Mouse (Mus musculus) thymus, adult 2 months (tissue): ENCODE measurements around the gene Arid1a. TPM values are rescaled to one million over a fixed set of nuclear protein-coding genes. Genes with fewer than 3 reads are reported as not detected.

Experiments used
- DNase-seq: peaks from one replicate; pipeline ENCODE4 v3.0.0; 2021
- H3K27ac ChIP-seq: fragments of 200-500 bp; 2 replicates; pipeline ENCODE4 v1.5.1; 2012; ENCODE audit warnings: low read length, control low read depth; ENCODE audit not compliant: control insufficient read depth, insufficient read depth
- H3K27me3 ChIP-seq: fragments of 200-500 bp; 2 replicates; pipeline ENCODE4 v1.6.1; 2012; ENCODE audit warnings: mild to moderate bottlenecking, low read length, moderate library complexity, mixed read lengths; ENCODE audit not compliant: control insufficient read depth, insufficient read depth
- H3K36me3 ChIP-seq: fragments of 200-500 bp; 2 replicates; pipeline ENCODE4 v1.6.1; 2012; ENCODE audit warnings: mild to moderate bottlenecking, low read length, moderate library complexity; ENCODE audit not compliant: control insufficient read depth, insufficient read depth
- H3K4me1 ChIP-seq: fragments of 200-500 bp; replicated peaks from 2 replicates; pipeline ENCODE4 v1.6.1; 2012; ENCODE audit warnings: low read length; ENCODE audit not compliant: control insufficient read depth, insufficient read depth
- H3K4me3 ChIP-seq: fragments of 200-500 bp; 2 replicates; pipeline ENCODE4 v1.5.1; 2012; ENCODE audit warnings: mild to moderate bottlenecking, low read length, control low read depth, moderate library complexity; ENCODE audit not compliant: control insufficient read depth, insufficient read depth
- CTCF ChIP-seq: fragments of 200-500 bp; IDR thresholded peaks from 2 replicates; pipeline ENCODE4 v1.5.1; 2012; ENCODE audit warnings: mild to moderate bottlenecking, control low read depth, low read length, moderate library complexity, borderline replicate concordance; ENCODE audit not compliant: control insufficient read depth, poor library complexity, insufficient read depth; ENCODE audit errors: extremely low read depth
- POLR2A ChIP-seq: fragments of 200-500 bp; IDR thresholded peaks from 2 replicates; pipeline ENCODE4 v1.6.1; 2012; ENCODE audit warnings: mild to moderate bottlenecking, low read length, control low read depth, moderate library complexity; ENCODE audit not compliant: control insufficient read depth, poor library complexity, insufficient read depth; ENCODE audit errors: extremely low read depth
- WGBS: fragments of 180-500 bp; shearing (Covaris S2); methylation state at CpG from one replicate; pipeline ENCODE4 v1.1.7; 2018; 5-methylcytosine and 5-hydroxymethylcytosine counted together
- polyA plus RNA-seq: library from polyadenylated mRNA; depleted of rRNA; stranded (reverse); fragments of >200 nt; gene quantifications from 2 replicates; pipeline ENCODE4 v1.2.3, GENCODE M21; 2012

Gene Arid1a
- polyA plus RNA-seq, 1 experiment: 289 TPM

DNA sequence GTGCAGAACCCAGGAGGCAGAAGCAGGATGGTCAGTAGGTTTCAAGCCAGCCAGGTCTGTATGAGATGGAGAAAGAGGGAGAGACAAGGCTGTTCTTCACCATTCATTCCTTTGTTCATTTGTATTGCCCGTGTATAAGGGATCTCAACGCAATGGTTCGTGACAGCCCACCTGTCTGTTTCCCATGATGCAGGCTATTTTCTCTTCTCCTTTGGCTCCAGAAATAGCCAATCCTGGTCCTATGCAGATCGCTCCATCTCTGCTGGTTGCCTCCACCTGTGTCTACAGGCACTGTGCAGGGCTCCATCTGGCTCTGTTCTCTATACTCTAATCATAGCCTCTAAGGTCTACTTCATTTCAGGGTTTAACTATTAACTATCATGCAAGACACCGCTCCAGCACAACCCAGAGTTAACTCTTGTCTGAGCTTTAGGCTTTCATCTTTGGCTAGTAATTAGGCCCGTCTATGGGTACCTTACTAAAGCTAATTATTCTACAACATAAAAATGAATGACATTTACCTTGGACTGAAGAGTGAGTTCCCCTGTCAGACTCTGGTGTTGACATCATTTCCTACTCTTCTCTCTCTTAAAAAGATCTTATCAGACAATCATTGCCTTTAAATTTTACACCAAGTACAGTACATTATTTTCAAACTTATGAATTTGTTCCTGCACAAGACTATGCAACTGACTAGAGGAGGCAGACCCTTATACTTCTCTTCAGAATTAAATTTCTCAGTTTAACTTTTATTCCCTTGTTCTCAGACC lies 45.1 kb downstream of the Arid1a start:
- Histone ChIP-seq H3K27me3 (no peaks in the 10 kb centered on the region), H3K36me3 (peaks cover 54% of the 10 kb centered on the region), H3K4me3 (no peak overlapping the region), H3K27ac (no peak overlapping the region), H3K4me1 (peaks cover 28% of the 10 kb centered on the region)
- 95% methylated on average over 6 of the region's 6 CpGs for WGBS
- no peak for DNase-seq
- TF ChIP-seq POLR2A (no peak), CTCF (no peak)

- DNase-seq: no peak
- Histone ChIP-seq H3K4me1 (peaks cover 40% of the 10 kb centered on the region), H3K4me3 (no peak overlapping the region), H3K27ac (no peak overlapping the region), H3K36me3 (peaks cover 34% of the 10 kb centered on the region), H3K27me3 (no peaks in the 10 kb centered on the region)
- WGBS: 86% methylated on average over 2 of the region's 2 CpGs
- TF ChIP-seq CTCF (no peak), POLR2A (no peak)
Observed at GRCm38 (mm10) chr4:133709395-133709794, 47.2 kb downstream of the Arid1a start.

DNA sequence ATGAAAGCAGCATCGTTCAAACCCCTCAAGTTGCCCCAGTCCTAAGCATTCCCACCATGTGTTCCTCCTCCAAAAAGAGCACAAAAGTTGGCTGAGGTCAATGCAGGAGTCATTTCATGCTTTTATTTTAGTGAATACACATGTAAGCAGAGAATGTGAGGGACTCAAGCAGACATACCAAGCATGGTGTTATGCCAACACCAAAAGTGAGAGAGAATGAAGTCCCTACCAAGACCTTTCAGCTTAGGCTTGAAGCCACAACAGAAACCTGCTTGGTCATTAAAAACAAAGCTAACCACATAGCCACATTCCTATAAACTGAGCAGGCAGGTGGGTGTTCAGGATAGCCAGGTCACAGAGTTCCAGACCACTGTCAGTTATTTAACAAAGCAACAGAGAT lies 49.1 kb downstream of the Arid1a start:
- no peak for DNase-seq
- Histone ChIP-seq H3K4me1 (peaks cover 37% of the 10 kb centered on the region), H3K4me3 (no peak overlapping the region), H3K36me3 (peaks cover 36% of the 10 kb centered on the region), H3K27ac (peak overlapping the region; percentile 94), H3K27me3 (no peaks in the 10 kb centered on the region)
- TF ChIP-seq POLR2A (no peak), CTCF (no peak)
- WGBS: 2% methylated on average over 1 of the region's 1 CpGs

DNA sequence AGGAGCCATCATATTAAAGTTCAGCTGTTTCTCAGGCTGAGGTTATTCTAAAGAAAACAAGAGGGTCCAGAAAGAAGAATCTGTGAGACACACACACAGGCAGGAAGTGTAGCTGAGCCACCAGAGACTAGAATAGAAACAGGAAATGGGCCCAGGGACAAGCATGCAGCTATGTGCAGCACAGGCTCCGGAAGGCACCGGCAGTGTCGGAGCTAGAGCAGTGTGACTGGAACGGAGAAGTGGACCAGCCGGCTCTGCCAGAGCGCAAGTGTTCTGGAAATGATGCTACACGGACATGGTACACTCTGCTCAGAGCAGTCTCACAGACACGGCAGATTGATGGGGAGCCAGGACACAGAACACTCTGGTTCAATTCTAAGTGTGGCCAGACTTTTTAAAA lies 49.6 kb downstream of the Arid1a start:
- Histone ChIP-seq H3K4me1 (peaks cover 34% of the 10 kb centered on the region), H3K36me3 (peaks cover 35% of the 10 kb centered on the region), H3K27ac (peak overlapping the region; percentile 95), H3K27me3 (no peaks in the 10 kb centered on the region), H3K4me3 (no peak overlapping the region; the same call in 1 of the 2 replicates)
- 0 out of 2 replicates have a peak, but pooled peaks have one; percentile 26 for TF ChIP-seq POLR2A
- TF ChIP-seq CTCF: no peak
- WGBS: under 1% methylated on average over 8 of the region's 8 CpGs
- DNase-seq: peak; percentile 84

DNA sequence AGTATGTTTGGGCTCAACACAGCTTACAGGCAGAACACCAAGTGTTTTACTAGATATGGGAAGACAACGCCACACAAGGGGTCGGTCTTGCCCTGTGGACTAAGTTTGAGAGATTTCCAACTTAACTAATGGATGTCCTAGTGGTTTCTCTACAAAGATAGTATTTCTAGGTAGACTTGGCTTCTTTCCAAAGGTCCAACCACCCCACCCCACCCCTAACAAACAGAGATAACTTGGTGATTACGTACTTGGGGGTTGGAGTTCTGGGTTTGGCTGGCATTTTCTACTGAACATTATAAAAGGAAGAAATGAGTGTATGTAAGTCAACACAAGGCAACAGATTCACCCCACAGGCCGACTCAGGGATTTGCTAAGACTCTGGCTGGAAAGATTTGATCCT lies 51.5 kb downstream of the Arid1a start:
- no peak for TF ChIP-seq CTCF
- no peak for TF ChIP-seq POLR2A
- 88% methylated on average over 4 of the region's 4 CpGs for WGBS
- H3K36me3 ChIP-seq: peaks cover 37% of the 10 kb centered on the region
- peaks cover 31% of the 10 kb centered on the region for H3K4me1 ChIP-seq
- no peak overlapping the region for H3K27ac ChIP-seq
- no peak overlapping the region for H3K4me3 ChIP-seq
- no peak for DNase-seq
- H3K27me3 ChIP-seq: no peaks in the 10 kb centered on the region

DNA sequence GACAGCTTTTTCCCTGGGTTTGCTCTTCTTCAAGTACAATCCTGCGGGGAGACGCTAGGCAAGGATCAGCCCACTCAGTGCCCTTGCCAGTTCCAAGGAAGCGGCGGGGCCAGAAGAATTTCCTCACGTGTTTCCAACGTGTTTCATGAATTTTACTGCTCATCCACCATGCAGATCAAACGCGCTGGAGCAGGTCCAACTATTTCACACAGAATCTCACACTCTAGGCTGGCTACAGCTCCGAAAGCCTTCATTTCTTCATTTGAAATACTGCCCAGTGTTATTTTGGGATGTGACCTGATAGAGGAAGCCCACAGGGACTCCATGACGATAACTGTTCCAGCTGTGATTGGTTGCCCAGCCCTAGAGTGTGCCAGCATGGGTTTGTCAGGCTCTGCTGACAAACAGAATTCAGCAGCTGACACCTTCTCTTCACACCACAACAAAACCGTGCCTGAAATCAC lies 55.6 kb downstream of the Arid1a start:
- WGBS: 83% methylated on average over 11 of the region's 11 CpGs
- no peak overlapping the region for H3K4me3 ChIP-seq
- peaks cover 9% of the 10 kb centered on the region for H3K4me1 ChIP-seq
- H3K27ac ChIP-seq: no peak overlapping the region
- TF ChIP-seq POLR2A (no peak), CTCF (no peak)
- peaks cover 59% of the 10 kb centered on the region for H3K36me3 ChIP-seq
- DNase-seq: no peak
- H3K27me3 ChIP-seq: no peaks in the 10 kb centered on the region
